Mouse (Mus musculus) spleen, postnatal 14 days (tissue): ENCODE results near the gene Nup107.
"Not testable (repeated sequence)": the region's sequence is repeated elsewhere in the genome, so short reads cannot be mapped to it uniquely, and the experiment has no call there.

Source experiments
- DNase-seq, 2 experiments: peaks; one replicate each; pipeline ENCODE4 v3.0.0; 2021 to 2022; ENCODE audit warnings: low spot score in 2 of 2

Nup107 gene

DNA sequence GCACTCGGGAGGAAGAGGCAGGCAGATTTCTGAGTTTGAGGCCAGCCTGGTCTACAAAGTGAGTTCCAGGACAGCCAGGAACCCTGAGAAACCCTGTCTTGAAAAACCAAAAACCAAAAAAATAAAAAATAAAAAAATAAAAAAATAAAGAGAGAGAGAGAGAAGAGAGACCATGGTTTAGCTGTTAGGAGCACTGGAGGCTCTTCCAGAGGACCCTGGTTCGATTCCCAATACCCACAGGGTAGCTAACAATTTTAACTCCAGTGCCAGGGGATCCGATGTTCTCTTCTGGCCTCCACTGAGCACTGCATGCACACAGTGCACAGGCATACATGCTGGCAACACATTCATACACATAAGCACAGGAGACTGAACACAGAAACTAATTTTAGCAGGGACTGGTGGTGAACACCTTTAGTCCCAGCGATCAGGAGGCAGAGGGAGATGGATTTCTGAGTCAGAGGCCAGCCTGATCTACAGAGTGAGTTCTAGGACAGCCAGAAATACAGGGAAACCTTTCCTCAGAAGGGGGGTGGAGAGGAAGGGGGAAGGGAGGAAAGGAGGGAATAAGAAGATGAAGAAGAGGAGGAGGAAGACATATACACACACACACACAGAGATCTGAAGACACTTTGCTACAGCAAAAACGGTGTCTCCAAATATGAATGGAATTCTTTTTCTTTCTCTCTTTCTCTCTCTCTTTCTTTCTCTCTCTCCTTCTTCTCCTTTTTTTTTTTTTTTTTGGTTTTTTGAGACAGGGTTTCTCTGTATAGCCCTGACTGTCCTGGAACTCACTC, 39.5 kb downstream of the Nup107 start:
- DNase-seq, result no peak

DNA sequence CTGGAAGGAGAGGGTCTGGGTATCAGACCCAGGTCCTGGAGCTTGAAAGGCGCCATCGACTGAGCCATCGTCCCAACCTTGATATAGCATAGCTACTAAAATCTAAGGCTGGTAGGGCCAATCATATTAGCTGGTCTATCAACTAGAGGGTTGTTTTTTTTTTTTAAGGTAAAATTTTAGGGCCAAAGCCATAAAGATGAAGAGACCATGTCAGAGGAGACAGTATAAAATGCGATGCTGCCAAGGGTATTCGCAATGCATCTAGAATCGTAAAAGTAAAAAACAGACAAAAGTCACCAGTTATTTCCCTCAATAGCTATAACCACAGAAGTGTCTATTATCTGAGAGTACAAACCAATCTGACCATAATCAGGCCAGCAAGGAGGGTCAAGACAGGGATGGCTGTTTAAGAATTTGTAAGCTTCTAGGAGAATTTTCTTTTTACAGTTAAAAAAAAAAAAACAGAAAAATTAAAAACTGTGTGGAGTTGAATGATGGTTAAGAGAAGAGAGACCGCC, 40.1 kb downstream of the Nup107 start:
- DNase-seq, result no peak

- no peak for DNase-seq
These were observed 40.8 kb downstream of the Nup107 start for GRCm38 (mm10) chr10:117751744-117752143.

GRCm38 (mm10) chr10:117751282-117751610, 41.3 kb downstream of the Nup107 start:
- no peak for DNase-seq

GRCm38 (mm10) chr10:117750529-117751281, 41.8 kb downstream of the Nup107 start:
- DNase-seq, result no peak

DNA sequence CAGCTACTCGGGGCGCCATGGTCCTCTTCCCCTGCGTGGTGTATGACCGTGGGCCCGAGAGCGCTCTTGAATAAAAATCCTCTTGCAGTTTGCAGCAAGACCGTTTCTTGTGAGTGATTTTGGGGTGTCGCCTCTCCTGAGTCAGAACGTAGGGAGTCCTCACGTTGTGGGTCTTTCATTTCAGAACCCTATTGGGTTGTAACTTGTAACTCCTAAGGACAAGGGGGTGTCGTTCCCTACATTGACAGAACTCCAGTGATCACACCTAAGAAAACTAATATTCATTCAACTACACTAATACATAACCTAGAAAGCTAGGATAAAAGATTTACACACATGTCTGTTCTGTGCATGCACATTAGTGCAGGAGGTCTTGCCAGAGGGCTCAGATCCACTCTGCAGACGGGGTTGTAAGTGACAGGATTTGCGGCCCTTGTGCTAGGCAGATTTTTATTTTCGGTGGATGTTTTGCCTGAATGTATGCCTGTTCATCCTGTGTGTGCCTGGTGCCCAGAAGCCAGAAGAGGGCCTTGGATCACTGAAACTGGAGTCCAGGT, 42.6 kb downstream of the Nup107 start:
- DNase-seq, result no peak

GRCm38 (mm10) chr10:117749050-117749686, 43.3 kb downstream of the Nup107 start:
- no peak for DNase-seq

DNA sequence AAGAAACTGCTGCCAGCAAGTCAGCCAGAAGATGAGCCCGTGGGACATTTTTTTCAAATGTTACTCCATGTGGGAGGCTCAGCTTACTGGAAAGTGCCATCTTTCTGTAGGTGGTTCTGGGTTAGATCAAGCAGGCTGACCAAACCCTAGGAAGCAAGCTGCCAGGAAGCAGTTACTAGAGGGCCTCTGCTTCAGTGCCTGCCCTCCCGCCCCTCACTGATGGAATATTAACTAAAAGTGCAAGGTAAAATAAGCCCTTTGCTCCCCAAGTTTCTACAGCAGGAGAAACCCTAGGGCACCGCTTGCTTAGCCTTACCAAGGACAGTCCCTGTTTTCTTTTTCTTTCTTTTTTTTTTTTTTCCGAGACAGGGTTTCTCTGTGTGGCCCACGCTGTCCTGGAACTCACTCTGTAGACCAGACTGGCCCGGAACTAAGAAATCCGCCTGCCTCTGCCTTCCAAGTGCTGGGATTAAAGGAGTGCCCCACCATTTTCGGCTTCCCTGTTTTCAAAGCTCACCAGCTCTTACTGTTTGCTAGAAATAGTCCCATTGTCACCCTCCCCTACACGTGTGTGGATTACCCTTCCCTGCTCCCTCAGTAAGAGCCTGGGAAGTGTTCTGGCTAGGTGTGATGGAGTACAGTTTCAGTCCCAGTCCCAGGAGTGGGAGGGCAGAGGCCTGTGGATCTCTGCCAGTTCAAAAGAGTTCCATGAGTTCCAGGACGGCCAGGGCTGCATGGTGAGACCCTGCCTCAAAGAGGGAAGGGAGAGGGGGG, 44.0 kb downstream of the Nup107 start:
- DNase-seq, result no peak

- no peak for DNase-seq
These were observed 44.8 kb downstream of the Nup107 start for GRCm38 (mm10) chr10:117747711-117748110.

- DNase-seq, result peak; percentile 95 to 97
These were observed 46.1 kb downstream of the Nup107 start, which contains the start of gene Slc35e3 for GRCm38 (mm10) chr10:117746297-117746883. Gene Slc35e3, minus strand, starts transcription at chr10:117746365.

GRCm38 (mm10) chr10:117745570-117746296, 46.8 kb downstream of the Nup107 start:
- DNase-seq, result not testable (repeated sequence)

GRCm38 (mm10) chr10:117743917-117744316, 48.6 kb downstream of the Nup107 start:
- DNase-seq, result no peak

DNA sequence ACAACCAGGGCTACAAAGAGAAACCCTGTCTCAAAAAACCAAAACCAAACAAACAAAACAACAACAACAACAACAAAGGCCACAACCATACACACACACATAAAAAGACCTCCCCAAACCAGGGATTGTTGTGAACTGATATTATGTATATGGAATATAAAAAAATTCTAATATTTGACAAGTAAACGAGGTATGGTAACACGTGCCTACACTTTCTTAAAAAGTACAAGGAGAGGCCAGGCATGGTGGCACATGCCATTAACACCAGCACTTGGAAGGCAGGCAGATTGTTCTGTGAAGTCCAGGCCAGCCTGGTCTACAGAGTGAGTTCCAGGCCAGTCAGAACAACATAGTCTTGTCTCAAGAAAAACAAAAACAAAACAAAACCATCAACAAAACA, 49.3 kb downstream of the Nup107 start:
- DNase-seq, result no peak

- no peak for DNase-seq
These were observed 49.9 kb downstream of the Nup107 start for GRCm38 (mm10) chr10:117742618-117743017.

DNA sequence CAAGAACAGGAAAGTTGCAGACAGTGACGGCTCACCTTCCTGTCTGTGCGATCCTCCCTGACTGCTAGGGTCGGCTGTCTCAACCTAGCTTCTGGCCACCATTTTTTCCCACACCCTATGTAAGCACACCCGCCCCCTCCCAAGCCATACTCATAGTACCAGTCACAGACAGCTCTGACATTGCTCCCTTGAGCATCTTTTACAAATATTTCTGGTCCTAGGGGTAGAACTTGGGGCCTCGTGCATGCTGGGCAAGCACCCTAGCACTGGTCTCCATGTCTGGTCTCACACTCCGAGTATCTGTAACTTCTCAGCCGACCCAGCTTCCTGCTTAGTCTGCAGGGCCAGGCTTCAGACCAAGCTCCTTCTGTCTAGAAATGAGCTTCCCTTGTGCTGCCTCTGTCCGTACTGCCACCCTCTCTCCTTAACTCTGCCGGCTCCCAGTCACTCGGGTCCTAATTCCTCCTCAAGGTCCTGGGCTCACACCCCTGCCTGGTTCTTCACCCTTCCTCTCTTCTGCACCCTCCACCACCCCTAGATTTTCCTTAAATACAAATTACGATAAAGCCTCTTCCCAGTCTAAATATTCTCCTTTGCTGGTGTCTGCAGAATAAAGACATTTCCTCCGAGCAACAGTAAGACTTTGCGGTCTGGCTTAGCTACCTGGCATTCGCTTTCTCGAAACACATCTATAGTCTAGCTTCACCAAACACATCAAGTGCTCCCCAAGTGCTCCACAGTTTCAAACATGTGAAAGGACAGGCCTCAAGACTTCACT, 50.6 kb downstream of the Nup107 start:
- no peak for DNase-seq

GRCm38 (mm10) chr10:117740921-117741320, 51.6 kb downstream of the Nup107 start:
- DNase-seq, result no peak

DNA sequence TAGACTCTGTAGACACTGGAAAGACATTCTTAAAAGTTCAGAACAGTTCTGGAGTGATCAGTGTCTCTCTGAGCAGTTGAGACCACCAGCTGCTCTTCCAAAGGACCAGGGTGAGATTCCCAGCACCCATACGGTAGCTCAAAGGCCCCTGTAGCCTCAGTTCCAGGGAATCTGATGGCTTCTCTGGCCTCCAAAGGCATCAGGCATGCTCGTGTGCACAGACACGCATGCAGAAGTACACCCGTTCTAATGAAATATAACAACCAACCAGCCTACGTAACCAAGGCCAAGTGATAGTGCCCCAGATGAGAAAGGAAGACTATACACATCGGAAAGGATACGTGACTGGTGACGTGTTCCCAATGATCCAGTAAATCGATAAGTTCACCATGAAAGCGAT, 52.3 kb downstream of the Nup107 start:
- no peak for DNase-seq

- DNase-seq, result no peak
These were observed 52.9 kb downstream of the Nup107 start for GRCm38 (mm10) chr10:117739648-117739948.

DNA sequence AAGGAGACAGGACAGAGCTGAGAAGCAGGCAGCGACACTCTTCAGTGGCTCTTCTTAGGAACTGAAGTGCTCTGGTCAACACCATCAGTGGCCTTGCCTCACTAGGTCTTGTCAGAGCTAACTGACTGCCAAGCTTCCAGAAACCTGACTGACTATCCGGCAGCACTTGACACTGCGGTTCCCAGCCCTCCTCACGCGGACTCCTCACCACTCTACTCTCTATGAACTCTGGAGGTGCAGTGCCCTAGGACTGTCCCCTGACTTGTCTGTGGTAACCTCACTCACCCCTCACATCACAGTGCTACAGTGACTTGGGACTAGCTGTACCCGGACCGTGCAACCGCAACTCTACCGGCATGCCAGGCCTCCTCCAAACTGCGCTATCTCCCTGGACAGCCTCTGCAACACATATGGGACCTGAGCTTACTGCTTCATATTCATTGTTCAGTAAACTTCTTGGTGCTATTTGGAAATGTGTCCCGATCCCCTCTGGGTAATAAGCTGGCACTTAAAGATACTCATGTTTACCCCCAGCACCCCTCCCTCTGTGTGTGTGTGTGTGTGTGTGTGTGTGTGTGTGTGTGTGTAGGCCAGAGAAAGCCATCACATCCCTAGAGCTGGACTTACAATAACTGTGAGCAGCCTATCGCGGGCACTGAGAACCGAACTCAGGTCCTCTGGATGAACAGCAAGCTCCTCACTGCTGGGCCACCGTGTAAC, 53.4 kb downstream of the Nup107 start:
- DNase-seq, result no peak
